Mouse (Mus musculus) layer of hippocampus, postnatal 14 days (tissue): ENCODE results near the gene Mtmr3. TPM values are rescaled to one million over a fixed set of nuclear protein-coding genes. Genes with fewer than 3 reads are reported as not detected.

ENCODE experiments used
- DNase-seq, 2 experiments: peaks; one replicate each; pipeline ENCODE4 v3.0.0; 2021 to 2022; ENCODE audit warnings: low spot score in 2 of 2, mixed read lengths in 1 of 2
- total RNA-seq, 2 experiments: library from RNA; stranded (reverse); gene quantifications; 2 replicates each; pipeline ENCODE4 v1.2.3; 2021

The Mtmr3 gene
- total RNA-seq, 2 experiments from 2014 or later, result 63.4 to 64.9 TPM

GRCm38 (mm10) chr11:4469091-4469490 lies 125.6 kb downstream of the Mtmr3 start:
- DNase-seq, result no peak

DNA sequence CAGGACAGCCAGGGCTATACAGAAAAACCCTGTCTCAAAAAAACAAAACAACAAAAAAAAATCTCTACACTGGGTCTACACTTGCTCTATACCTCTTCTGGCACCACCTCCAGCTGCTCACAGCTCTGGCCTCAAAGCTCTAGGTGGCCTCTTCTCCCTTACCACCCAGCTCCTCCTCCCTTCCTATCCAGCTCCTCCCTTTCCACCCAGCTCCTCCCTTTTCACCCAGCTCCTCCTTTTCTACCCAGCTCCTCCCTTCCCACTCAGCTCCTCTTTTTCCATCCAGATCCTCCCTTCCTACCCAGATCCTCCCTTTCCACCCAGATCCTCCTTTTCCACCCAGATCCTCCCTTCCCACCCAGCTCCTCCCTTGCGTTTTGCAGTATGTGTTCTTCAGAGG lies 127.2 kb downstream of the Mtmr3 start:
- DNase-seq, result no peak

DNA sequence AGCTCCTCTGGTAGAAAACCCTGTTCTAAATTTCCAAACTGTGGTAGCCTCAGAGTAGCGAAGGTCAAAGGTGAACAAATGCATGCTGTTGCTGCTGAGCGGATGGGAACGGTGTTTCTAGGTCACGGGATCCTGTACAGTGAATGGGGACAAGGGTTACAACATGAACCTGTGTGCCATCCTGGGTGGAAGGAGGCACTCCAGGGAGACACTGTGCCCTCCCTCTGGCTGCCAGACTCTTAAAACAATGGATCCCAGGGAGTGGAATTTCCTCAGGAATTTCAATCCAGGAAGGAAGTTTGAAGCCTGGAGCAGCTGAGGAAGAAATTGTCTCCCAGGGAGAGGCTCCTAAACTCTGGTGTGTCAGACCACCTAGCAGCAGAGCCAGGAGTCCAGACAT lies 128.5 kb downstream of the Mtmr3 start:
- no peak for DNase-seq

GRCm38 (mm10) chr11:4464616-4465015 lies 130.0 kb downstream of the Mtmr3 start:
- DNase-seq, result no peak

GRCm38 (mm10) chr11:4464186-4464585 lies 130.5 kb downstream of the Mtmr3 start:
- DNase-seq, result no peak

DNA sequence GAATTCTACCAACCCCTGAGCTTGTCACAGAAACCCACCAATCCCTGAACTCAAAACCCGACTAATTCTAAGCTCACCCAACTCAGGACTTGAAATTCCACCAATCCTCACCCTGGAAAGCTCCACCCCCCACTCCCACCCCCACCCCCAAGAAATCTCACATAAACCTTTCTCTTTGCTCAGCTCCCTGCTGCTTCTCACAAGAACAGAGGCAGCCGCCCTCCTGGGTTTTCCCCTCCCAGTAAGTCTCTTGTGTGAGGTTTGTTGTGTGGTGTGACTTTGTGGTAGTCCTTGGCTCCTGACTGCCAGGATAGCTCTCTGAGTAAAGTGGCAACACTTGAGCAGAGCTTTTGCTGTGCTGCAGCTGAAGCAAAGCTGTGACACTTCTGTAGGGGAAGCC lies 131.8 kb downstream of the Mtmr3 start:
- DNase-seq, result no peak

DNA sequence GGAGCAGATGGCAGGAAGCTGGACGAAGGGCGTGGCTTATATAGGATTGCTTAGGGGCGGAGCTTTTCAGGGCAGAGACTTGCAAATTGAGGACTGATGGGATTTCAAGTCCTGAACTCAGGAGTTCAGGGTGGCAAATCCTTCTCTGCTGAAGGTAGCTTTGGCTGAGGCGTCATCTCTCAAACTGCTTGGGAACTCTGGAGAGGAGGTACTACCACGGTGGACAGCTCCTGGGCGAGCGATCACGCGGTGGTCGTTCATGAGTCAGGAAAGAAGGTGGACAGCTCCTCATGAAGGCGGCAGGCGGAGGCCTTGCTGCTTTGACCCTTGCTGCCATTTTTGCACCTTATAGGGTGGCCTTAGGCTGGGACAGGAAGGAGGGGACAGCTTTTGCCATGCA lies 133.5 kb downstream of the Mtmr3 start:
- no peak for DNase-seq

DNA sequence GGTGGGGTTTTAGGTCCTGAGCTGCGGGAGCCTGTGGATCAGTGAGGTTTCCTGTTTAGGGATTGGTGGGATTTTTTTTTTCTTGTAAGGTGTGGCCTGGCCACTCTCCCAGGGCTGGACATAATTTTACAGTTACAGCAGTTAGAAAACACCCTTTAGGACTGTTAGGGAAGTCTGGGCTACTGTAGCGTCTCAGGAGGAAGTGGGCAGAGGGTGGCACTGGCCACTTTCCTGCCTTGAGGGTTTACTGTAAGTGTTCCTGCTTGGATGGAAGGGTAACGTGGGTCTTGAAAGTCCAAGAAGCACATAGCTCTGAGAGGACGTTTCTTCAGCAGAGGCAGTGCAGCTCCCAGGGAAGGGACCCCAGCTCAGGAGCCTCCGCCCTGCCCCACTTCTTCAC lies 134.0 kb downstream of the Mtmr3 start:
- DNase-seq, result no peak

DNA sequence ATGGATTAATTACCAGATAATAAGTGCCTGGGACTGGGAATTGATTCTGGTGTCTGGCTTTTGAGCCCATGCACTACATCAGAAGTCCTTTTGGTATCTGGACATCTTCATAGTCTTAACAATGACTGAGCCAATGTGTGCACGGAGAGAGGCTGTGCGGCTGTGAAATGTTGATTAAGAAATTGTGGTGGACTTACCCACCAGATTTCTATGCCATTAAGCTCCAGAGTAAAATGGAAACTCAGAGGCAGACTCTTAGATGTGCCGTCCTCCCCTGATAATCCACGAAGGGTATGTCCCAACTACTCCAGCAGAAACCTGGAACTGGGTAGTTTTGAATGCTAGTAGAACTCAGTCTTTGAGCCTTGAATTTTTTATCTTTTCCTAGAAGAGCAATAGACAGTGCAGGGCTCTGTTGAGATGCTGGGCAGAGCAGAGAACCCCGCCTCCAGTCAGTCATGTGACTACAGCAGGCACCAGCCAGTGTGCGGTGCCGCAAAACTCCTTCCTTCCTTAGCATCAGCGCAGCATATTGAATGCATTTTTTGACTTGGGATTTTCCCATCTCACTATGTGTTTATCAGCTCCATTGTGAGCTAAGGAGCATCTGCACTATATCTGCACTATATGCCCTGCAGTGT lies 139.6 kb downstream of the Mtmr3 start:
- DNase-seq, result no peak

DNA sequence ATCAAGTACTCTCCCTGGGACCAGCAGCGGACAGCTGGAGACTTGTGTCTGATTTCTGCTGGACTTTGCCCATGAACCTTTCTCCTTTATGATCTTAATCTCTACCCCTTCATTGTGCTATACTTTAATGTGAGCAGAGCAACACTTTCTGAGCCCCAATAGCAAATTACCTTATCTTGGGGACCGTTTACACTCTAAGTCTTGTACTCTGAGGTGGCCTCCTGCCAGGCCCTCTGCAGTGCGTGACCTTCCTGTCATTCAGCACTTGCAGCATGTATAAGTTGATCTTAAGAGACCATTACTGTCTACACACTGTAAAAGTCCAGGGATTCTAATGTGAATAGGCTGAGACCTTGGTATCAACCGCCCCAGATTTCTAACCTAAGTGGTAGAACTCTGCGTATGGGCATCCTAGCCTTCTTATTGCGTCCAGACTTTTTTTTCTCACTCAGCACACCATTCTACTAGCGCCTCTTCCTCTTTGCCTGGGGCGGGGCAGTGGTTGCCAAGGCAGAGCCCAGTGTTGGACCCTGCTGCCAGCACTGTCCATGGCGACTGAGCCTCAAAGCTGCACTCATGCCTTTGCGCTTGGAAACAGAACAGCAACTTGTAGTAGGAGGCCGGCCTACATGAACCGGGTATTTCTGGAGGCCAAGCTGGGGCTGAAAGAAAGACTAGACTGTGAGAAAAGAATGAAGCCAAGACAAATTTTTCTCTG lies 142.0 kb downstream of the Mtmr3 start:
- no peak for DNase-seq

GRCm38 (mm10) chr11:4451116-4451515 lies 143.5 kb downstream of the Mtmr3 start:
- peak; percentile 66 to 74 for DNase-seq

DNA sequence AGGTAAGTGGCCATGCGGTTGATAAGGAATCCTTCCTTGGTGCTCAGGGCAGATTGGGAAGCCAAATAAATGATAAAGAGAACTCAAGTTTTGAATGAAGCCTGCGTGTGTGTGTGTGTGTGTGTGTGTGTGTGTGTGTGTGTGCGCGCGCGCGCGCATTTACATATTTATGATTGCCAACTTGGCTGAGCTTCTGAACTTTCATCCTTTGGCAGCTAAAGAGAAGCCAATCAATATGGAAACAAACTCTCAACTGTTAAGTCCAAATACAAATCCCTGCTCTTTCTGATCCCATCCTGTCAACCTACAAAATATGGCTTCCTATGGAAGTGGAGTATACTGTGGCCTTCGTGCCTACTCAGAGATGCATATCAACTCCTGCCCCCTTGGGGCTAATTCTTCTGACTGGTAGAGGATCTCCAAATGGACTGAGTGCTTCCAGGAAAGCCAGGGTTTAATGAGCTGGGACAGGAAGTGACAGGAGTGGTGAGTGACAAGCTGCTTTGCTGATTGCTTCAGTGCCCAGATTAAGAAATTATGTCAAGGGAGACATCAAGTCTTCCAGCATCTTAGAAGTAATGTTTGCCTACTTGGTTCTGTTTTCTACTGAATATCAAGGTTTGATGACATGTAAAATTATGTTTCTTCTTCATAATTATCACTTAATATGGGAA lies 148.3 kb downstream of the Mtmr3 start:
- DNase-seq, result no peak

GRCm38 (mm10) chr11:4442280-4442679 lies 152.4 kb downstream of the Mtmr3 start:
- DNase-seq, result no peak

DNA sequence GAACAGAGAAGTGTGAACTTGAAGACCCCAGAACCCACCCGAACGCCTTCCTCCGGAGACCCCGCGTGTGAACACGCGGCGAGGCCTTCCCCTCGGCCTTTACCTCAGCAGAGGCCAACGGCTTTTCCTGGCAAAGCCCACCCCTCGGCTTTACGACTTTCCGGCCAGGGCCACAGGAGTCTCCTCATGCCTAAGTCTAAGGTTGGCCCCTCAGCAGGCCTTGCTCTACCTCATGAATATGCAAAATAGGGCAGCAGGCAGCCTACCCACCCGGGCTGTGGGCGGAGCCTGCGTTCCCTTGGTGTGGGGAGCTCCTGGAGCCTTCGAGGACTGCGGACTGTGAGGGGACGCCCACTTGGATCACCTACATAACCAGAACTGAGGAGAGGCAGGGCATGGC lies 153.7 kb downstream of the Mtmr3 start, which contains the start of gene Hormad2:
TSS of gene Hormad2 (minus strand) at position 128 of the 400 bp plus-strand sequence.
- DNase-seq, result no peak

- DNase-seq, result no peak
These were observed 156.5 kb downstream of the Mtmr3 start for GRCm38 (mm10) chr11:4438211-4438610.

DNA sequence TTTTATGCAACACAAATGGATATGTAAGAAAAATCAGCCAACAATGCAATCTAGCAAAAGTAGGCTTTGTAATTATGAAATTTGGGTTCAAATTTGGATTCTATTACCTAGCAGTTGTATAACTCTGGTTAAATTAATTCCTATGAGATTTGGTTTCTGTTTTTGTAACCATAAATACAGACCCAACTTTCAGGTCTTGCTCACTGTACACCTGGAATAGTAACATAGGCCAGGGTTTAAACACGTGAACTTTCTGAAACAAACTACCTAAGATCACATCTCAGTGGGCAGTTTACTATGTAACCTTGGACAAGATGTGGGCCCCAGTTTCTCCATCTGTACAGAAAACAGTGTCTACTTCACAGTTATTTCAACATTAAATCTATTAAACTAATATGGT lies 157.3 kb downstream of the Mtmr3 start:
- no peak for DNase-seq

GRCm38 (mm10) chr11:4436631-4437030 lies 158.0 kb downstream of the Mtmr3 start:
- peak in 1 of 2 experiments; percentile 47 for DNase-seq

- no peak for DNase-seq
These were observed 160.2 kb downstream of the Mtmr3 start for GRCm38 (mm10) chr11:4434461-4434860.
